Comparison of ENCODE assay signal across 9 mouse cellular contexts in genomic region chr19:59388399-59388798, GRCm38 (mm10). TPM values are rescaled to one million over a fixed set of nuclear protein-coding genes. Genes with fewer than 3 reads are reported as not detected.
DNase-seq lines count a peak whose midpoint lies in the region; ATAC-seq and TF ChIP-seq lines count a peak whose summit lies in the region.
"Had no signal": no experiment of that assay in that cellular context is flagged by ENCODE, and none has a peak within 500 bp of the region (broad histone marks: within the 10 kb centered on the region; RNA-seq: fewer than 3 reads in every experiment).

No protein-coding gene starts in this region.

- 0 out of 2 replicates have a peak, but pooled peaks cover 8% of the 10 kb centered on the region for H3K4me1 ChIP-seq in intestine, embryonic 14.5 days (replicated peaks; ENCODE audit: control insufficient read depth, insufficient read depth, low read length)
- no peaks in the 10 kb centered on the region; the same call in 1 of the 2 replicates for H3K4me1 ChIP-seq in intestine, postnatal 0 days (replicated peaks; ENCODE audit: control insufficient read depth, insufficient read depth, low read length)
- H3K4me1 ChIP-seq in embryonic facial prominence, embryonic 14.5 days (ENCODE audit: control insufficient read depth, insufficient read depth, low read length), result 0 out of 2 replicates have a peak, but pooled peaks cover 2% of the 10 kb centered on the region
- peaks cover 12% of the 10 kb centered on the region; the same call in 1 of the 2 replicates for H3K4me1 ChIP-seq in neural tube, embryonic 15.5 days

- no peaks in the 10 kb centered on the region for H3K9me3 ChIP-seq in intestine, embryonic 14.5 days (ENCODE audit: control insufficient read depth, low read length)
- H3K9me3 ChIP-seq in intestine, postnatal 0 days (ENCODE audit: control insufficient read depth), result no peaks in the 10 kb centered on the region
- H3K9me3 ChIP-seq in embryonic facial prominence, embryonic 14.5 days (ENCODE audit: control insufficient read depth, low read length), result no peaks in the 10 kb centered on the region
- H3K9me3 ChIP-seq in neural tube, embryonic 15.5 days (replicated peaks), result no peaks in the 10 kb centered on the region

- H3K4me2 ChIP-seq in intestine, embryonic 14.5 days (ENCODE audit: low read length), result peak overlapping the region; percentile 36
- no peak overlapping the region; the same call in 1 of the 2 replicates for H3K4me2 ChIP-seq in intestine, postnatal 0 days (replicated peaks; ENCODE audit: low read depth)
- H3K4me2 ChIP-seq in embryonic facial prominence, embryonic 14.5 days (ENCODE audit: low read depth, low read length), result peak overlapping the region; percentile 54
- 0 out of 2 replicates have a peak overlapping the region, but pooled peaks have one; percentile 26 for H3K4me2 ChIP-seq in neural tube, embryonic 15.5 days

- no peaks in the 10 kb centered on the region for H3K36me3 ChIP-seq in intestine, embryonic 14.5 days (ENCODE audit: control insufficient read depth, insufficient read depth, low read length)
- H3K36me3 ChIP-seq in intestine, postnatal 0 days (ENCODE audit: control insufficient read depth, insufficient read depth), result no peaks in the 10 kb centered on the region
- no peaks in the 10 kb centered on the region for H3K36me3 ChIP-seq in embryonic facial prominence, embryonic 14.5 days (ENCODE audit: control insufficient read depth, insufficient read depth, low read length)
- H3K36me3 ChIP-seq in neural tube, embryonic 15.5 days, result no peaks in the 10 kb centered on the region

- intact Hi-C loops in gastrocnemius, adult 2 months (cut with DNase I), result loop anchor here (10.0 kb wide), 1 partner anchor 154 kb away; no protein-coding TSS in a partner anchor

- WGBS in intestine, embryonic 14.5 days, result 26% methylated on average over 5 of the region's 5 CpGs
- WGBS in intestine, postnatal 0 days, result 16% methylated on average over 5 of the region's 5 CpGs
- WGBS in embryonic facial prominence, embryonic 14.5 days, result 18% methylated on average over 5 of the region's 5 CpGs
- 13% methylated on average over 5 of the region's 5 CpGs for WGBS in neural tube, embryonic 15.5 days

- no peak overlapping the region for H3K4me3 ChIP-seq in intestine, embryonic 14.5 days (ENCODE audit: low read depth, low read length)
- no peak overlapping the region for H3K4me3 ChIP-seq in intestine, postnatal 0 days (ENCODE audit: low read depth, low read length)
- peak overlapping the region; percentile 22; the same call in 1 of the 2 replicates for H3K4me3 ChIP-seq in embryonic facial prominence, embryonic 14.5 days (ENCODE audit: low read depth, low read length)
- no peak overlapping the region; the same call in 1 of the 2 replicates for H3K4me3 ChIP-seq in layer of hippocampus, adult 2 months
- H3K4me3 ChIP-seq in neural tube, embryonic 15.5 days (replicated peaks), result no peak overlapping the region
- H3K4me3 ChIP-seq in gastrocnemius, adult 2 months, result no peak overlapping the region

- no peak overlapping the region for H3K27ac ChIP-seq in intestine, embryonic 14.5 days (ENCODE audit: low read depth)
- no peak overlapping the region for H3K27ac ChIP-seq in intestine, postnatal 0 days (ENCODE audit: low read depth, low read length)
- no peak overlapping the region for H3K27ac ChIP-seq in embryonic facial prominence, embryonic 14.5 days (replicated peaks; ENCODE audit: low read depth, low read length)
- peak overlapping the region; percentile 80 for H3K27ac ChIP-seq in layer of hippocampus, adult 2 months
- H3K27ac ChIP-seq in neural tube, embryonic 15.5 days (replicated peaks), result no peak overlapping the region
- H3K27ac ChIP-seq in gastrocnemius, adult 2 months, result no peak overlapping the region
- H3K27ac ChIP-seq: liver, embryonic 14.5 days had no signal

- no peak for DNase-seq in intestine, embryonic 14.5 days (ENCODE audit: low spot score)
- no peak for DNase-seq in embryonic facial prominence, embryonic 14.5 days (ENCODE audit: low spot score)
- DNase-seq in layer of hippocampus, adult 2 months (ENCODE audit: low spot score in 2 of 2), result peak; percentile 23 to 65
- no peak for DNase-seq in gastrocnemius, adult 2 months
- DNase-seq in cerebellum, adult 18-20 months, result no peak
- no peak for DNase-seq in spleen, postnatal 14 days (ENCODE audit: low spot score in 2 of 2)

- no peaks in the 10 kb centered on the region for H3K27me3 ChIP-seq in intestine, embryonic 14.5 days (replicated peaks; ENCODE audit: control insufficient read depth, insufficient read depth, low read length)
- H3K27me3 ChIP-seq in intestine, postnatal 0 days (replicated peaks; ENCODE audit: control insufficient read depth, insufficient read depth, low read length), result no peaks in the 10 kb centered on the region
- H3K27me3 ChIP-seq in embryonic facial prominence, embryonic 14.5 days (replicated peaks; ENCODE audit: control insufficient read depth, insufficient read depth, low read length), result no peaks in the 10 kb centered on the region
- peaks cover 5% of the 10 kb centered on the region for H3K27me3 ChIP-seq in neural tube, embryonic 15.5 days (replicated peaks)

- ATAC-seq in intestine, embryonic 14.5 days (replicated peaks; ENCODE audit: low FRiP score, low TSS enrichment, low read depth), result no peak
- no peak for ATAC-seq in intestine, postnatal 0 days
- ATAC-seq in embryonic facial prominence, embryonic 14.5 days (ENCODE audit: low read depth), result no peak
- no peak for ATAC-seq in neural tube, embryonic 15.5 days (ENCODE audit: low FRiP score)

- no peak for TF ChIP-seq CTCF in intestine, postnatal 0 days (IDR thresholded peaks at IDR 0.05; ENCODE audit: low read depth)
- TF ChIP-seq CTCF in layer of hippocampus, adult 2 months (conservative IDR thresholded peaks at IDR 0.05), result no peak
- TF ChIP-seq CTCF in gastrocnemius, adult 2 months (IDR thresholded peaks at IDR 0.05), result no peak

- no peak overlapping the region for H3K9ac ChIP-seq in intestine, embryonic 14.5 days (ENCODE audit: low read length)
- no peak overlapping the region for H3K9ac ChIP-seq in intestine, postnatal 0 days (ENCODE audit: low read depth, low read length)
- no peak overlapping the region for H3K9ac ChIP-seq in embryonic facial prominence, embryonic 14.5 days (ENCODE audit: low read depth, low read length)
- no peak overlapping the region for H3K9ac ChIP-seq in neural tube, embryonic 15.5 days (replicated peaks)
- H3K9ac ChIP-seq: liver, embryonic 14.5 days had no signal

RNA-seq across cellular contexts. Expression of gene Pdzd8, which starts 42.8 kb away (rescaled TPM):
- 15.5 and 16.6 TPM in 2 replicates for polyA plus RNA-seq in intestine, embryonic 14.5 days (2014; fragmentation: Nextera tagmentation; extraction: Ambion mirVana)
- polyA plus RNA-seq in intestine, postnatal 0 days (2015; fragmentation: Nextera tagmentation; extraction: Ambion mirVana), result 6.1 and 7.0 TPM in 2 replicates
- polyA plus RNA-seq in embryonic facial prominence, embryonic 14.5 days (2014; fragmentation: Nextera tagmentation; extraction: Ambion mirVana), result 15.1 and 15.7 TPM in 2 replicates
- 10 to 100 TPM; 48.7 to 49.7 TPM for total RNA-seq in layer of hippocampus, adult 2 months (2021)
- polyA plus RNA-seq in neural tube, embryonic 15.5 days (2015; fragmentation: Nextera tagmentation; extraction: Ambion mirVana), result 10.0 and 10.4 TPM in 2 replicates
- total RNA-seq in gastrocnemius, adult 2 months (2021), result 10 to 100 TPM; 12.1 to 17.8 TPM

Comparison
In these comparisons a context has a peak if more than half of its experiments do, and no peak if none do; other contexts are left out.
1. DNase-seq: peak in layer of hippocampus, adult 2 months (2 of 2); none in intestine, embryonic 14.5 days (single experiment), embryonic facial prominence, embryonic 14.5 days (single experiment), gastrocnemius, adult 2 months (single experiment), cerebellum, adult 18-20 months (0 of 2) and spleen, postnatal 14 days (0 of 2).